In the genomic region with DNA sequence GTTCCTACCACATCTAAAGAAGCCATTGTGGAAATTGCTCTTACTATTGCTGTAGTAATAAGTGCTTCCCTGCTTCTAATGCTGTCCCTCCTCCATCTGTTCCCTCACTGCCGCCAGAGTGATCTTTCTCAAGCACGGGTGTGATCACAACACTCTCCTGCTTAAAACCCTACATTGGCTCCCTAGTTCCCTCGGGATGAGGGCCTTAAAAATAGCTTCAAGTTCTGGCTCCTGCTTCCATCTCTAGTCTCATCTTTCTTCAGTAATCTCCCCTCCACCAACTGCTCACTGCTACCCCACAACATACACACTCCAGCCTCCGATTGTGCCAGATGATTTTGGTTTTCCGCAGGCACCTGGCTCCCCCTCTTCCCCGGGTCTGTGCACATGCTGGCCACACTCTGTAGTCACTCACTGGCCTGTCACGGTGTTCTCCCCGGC, we compare ENCODE assay signal across 10 mouse cellular contexts.
DNase-seq lines count a peak whose midpoint lies in the region.
"Had no signal": no experiment of that assay in that cellular context is flagged by ENCODE, and none has a peak within 500 bp of the region (broad histone marks: within the 10 kb centered on the region; RNA-seq: fewer than 3 reads in every experiment).

No protein-coding gene starts in this region.

- peak; percentile 35 for DNase-seq in gastrocnemius, adult 18-20 months (ENCODE audit: low spot score)
- no peak for DNase-seq in gastrocnemius, postnatal 4 days (ENCODE audit: low spot score in 2 of 2)
- peak; percentile 60 to 72 for DNase-seq in right cerebral cortex, postnatal 10 days (ENCODE audit: low spot score in 2 of 2)
- DNase-seq in right cerebral cortex, postnatal 14 days, result no peak
- DNase-seq in cerebellum, postnatal 25 days, result peak; percentile 61 to 62
- no peak for DNase-seq in kidney, adult 8-10 months
- no peak for DNase-seq in c-Kit-positive CD71-positive TER-119-positive erythroid progenitor cells, embryonic 14.5 days (ENCODE audit: low spot score)
- DNase-seq: embryo, embryonic 11 days; kidney, postnatal 36 days; thymus, adult 2 months had no signal

Comparison
In these comparisons a context has a peak if more than half of its experiments do, and no peak if none do; other contexts are left out.
1. DNase-seq: peak in gastrocnemius, adult 18-20 months (single experiment), right cerebral cortex, postnatal 10 days (2 of 2) and cerebellum, postnatal 25 days (2 of 2); none in gastrocnemius, postnatal 4 days (0 of 2), right cerebral cortex, postnatal 14 days (single experiment), kidney, adult 8-10 months (0 of 2) and c-Kit-positive CD71-positive TER-119-positive erythroid progenitor cells, embryonic 14.5 days (single experiment).